Mouse (Mus musculus) left cerebral cortex, adult 18-20 months (tissue): ENCODE measurements around the gene Phf23. TPM values are rescaled to one million over a fixed set of nuclear protein-coding genes. Genes with fewer than 3 reads are reported as not detected.

Experiments used
- DNase-seq, 2 experiments: peaks; one replicate each; pipeline ENCODE4 v3.0.0; 2021 to 2022; ENCODE audit warnings: low spot score in 2 of 2, mixed read lengths in 1 of 2
- total RNA-seq, 2 experiments: library from RNA; stranded (reverse); gene quantifications; 2 replicates each; pipeline ENCODE4 v1.2.3; 2021

The Phf23 gene
- total RNA-seq, 2 experiments from 2014 or later, result 52.6 to 53.8 TPM

DNA sequence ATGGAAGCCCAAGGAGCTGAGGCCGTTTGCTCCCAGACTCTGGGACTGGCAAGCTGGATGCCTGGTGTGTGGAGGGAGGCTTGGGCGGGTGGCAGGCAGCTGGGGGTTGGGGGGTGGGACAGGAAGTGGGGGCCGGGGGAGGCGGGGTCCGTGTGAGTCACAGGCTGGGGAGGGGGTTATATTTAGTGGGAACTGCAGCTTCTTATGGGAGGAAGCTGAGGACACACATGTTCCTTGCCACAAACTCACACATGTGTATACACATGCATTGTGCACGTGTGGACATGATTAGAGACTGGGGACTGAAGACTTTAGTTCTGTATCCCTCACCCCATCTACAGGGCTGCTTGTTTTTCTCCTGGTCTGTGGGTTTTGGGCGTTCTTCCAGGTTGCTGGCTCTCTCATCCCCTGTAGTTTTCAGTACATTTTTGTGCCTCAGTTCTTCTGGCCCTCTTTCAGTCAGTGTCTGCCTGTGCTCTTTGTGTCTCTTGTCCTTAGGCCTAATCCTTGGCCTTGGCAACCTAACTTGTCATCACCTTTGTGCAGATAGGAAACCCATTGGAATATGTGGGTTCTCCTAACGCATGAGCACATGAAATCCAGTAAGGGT lies 24.6 kb downstream of the Phf23 start:
- DNase-seq, result peak in 1 of 2 experiments; percentile 44

DNA sequence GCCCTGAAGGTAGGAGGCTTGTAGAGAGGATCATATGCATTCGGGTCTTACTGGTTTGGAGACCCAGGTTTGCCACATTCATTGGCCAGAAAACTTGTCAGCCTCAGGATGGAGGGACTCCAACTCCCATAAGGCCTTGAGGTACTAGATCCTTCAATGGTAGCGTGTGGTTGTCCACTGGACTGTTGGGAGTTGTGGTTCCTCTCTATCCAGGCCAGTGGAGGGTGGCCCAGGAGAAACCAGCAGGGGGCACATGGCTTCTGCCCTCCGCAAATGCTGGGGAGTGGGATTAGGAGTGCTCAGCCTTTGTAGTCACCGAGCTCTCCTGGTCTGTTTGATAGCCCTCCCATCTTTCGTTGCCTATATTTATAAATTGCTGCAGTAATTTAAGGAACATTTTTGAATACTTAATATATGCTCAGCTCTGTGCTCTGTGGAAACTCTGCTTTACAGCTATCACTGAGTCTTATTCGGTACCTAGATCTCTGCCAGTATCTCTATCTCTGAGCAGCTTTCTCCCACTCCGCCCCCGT lies 25.2 kb downstream of the Phf23 start:
- DNase-seq, result peak; percentile 69 to 74

DNA sequence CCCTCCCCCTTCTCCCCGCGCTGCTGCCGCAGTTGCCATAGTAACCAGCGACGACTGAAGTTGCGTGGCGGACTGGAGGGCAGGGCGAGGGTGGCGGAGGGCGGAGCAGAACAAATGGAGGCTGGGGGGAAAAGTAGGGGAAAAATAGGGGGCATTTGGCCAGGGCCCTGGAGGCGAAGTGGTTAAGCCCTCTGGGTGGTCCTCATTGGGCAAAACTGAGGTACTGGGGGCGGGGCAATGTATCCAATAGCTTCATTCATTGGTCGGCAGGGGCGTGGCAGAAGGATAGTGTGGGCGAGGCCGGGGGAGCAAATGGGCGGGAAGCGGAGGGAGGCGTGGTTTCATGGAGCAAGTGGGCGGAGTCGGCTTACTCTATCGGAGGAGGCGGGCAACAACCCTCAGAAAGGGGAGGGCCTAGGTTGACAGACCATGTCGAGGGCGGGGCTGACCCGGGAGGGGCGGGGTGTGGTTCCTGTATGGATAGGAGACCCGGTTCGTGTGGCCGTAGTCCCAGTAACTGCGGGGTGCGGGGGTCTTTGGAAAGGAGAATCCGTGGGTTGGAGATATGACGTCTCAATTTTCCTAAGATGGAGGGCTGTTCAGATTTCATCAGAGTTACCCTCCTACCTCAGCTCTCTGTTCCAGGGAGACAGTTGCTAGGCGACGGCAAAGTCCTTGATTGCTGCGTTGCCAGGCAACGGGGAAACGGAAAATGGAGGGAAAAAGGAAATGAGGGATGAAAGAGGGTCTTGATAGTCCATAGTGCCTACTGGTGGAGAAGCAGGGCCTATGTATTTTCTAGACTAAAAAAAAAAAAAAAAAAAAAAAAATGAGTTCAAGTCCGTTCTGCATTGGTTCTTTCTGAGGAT lies 25.9 kb downstream of the Phf23 start:
- peak; percentile 94 to 95 for DNase-seq

DNA sequence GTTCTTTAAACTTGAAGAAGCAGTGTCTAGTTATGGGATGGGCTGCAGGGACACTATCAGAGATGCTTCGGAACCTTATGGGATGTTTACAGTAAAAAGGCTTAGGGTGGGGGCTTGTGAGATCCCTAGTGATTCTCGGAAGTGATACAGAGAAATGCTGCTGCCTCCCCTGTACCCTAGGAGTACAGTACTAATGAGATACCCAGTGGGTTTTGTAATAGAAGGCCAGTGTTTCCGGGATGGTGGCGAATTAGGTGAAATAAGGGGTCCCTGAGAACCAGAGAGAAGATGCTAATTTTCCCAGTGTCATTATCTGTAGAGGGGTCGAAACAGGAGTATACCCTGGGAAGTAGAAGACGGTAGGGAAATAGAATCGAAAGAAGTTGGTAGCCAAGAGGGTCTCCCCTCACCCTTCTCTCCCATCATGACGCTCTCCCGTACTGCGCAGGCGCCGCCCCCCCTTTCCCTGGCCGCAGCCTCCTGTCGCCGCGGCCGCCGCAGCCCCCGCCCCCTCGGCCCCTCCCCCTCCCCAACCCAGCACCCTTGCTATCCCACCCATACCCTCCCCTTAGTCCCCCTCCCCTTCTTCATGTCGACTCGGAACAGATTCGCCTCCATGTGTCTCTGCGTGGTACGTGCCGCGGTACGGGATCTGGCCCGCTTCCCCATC lies 28.0 kb downstream of the Phf23 start:
- peak in 1 of 2 experiments; percentile 58 for DNase-seq

DNA sequence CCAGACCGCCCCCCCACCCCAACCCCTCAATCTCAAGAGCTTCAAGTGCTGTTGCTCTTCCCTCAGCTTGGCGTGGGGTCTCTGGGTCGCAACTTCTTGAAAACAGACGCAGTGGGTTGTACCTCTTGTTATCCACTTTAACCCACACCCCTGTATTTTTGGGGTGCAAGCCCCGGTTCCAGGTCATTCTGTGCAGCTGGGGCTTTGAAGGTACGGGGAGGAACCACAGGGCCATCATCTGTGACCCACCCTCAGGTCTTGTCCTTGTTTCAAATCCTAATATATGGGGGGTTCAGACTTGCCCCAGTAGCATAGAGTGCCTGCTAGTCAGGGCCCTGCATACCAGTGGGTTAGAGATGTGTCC lies 28.6 kb downstream of the Phf23 start:
- no peak for DNase-seq

DNA sequence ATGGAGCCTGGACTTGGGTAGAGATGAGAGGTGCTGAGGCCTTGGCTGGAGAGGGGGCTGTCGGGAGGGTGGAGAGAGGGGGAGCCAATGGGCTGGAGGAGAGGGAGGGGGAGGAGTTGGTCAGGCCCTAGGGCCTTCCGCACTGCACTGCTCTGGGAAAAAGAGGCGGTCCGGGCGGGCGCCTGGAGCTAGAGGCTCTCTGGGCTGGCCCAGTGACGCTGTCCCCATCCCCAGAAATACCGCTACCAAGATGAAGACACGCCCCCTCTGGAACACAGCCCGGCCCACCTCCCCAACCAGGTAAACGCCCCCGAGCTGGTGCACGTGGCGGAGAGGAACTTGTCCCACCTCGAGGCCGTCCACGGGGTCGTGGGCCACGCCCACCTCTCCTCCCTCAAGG lies 31.1 kb downstream of the Phf23 start:
- no peak for DNase-seq

DNA sequence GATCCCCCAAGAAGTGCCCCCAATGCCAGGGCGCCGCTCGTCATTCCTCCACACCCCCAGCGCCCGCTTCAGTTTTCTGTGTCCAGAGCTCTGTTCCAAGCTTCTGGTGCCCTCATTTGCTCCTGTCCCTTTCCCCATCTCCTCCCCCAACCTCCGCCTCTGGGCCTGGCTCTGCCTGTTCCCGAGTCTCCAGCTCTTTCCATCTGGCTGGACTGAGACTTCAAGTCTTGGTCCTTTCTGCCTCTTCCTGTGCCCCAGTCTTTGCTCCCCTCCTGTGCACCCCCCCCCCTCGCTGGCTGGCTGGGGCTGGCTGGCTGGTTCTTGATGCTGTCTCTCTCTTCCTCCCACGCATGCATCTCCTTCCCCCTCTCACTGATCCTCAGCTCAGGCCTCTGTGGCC lies 31.8 kb downstream of the Phf23 start:
- peak; percentile 42 to 61 for DNase-seq

DNA sequence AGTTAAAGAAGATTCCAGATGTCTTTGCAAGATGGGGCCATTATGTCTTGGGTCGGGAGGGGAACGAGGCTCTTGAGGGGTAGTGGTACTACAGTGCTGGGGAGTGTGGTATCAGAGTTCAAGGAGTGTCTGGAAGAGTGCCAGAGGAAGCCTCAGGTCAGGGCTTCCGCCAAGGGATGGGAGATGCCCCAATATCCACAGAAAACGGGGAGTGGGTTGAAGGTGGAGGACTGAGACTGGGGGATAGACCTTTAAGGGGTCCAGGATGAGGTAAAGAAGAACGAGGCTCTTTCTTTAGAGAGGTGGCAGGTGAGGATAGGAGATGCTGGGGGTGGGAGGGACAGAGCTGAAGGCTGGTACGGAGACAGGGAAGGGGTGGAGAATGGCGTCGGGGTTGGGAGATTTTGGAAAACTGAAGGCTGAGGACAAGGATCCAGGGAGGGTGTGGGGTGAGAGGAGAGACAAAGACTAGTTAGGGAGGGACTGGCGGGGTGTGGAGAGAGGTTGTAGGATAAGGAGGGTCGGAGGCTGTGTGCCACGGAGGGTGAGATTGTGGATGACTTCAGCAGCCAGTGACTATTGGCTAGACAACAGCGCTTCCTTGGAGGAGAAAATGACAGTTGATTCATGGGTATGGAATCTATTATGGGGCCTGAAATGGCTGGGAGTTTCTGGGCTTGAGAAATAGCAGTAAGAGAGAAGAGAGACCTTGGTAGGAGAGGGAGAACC lies 33.0 kb downstream of the Phf23 start:
- DNase-seq, result no peak

DNA sequence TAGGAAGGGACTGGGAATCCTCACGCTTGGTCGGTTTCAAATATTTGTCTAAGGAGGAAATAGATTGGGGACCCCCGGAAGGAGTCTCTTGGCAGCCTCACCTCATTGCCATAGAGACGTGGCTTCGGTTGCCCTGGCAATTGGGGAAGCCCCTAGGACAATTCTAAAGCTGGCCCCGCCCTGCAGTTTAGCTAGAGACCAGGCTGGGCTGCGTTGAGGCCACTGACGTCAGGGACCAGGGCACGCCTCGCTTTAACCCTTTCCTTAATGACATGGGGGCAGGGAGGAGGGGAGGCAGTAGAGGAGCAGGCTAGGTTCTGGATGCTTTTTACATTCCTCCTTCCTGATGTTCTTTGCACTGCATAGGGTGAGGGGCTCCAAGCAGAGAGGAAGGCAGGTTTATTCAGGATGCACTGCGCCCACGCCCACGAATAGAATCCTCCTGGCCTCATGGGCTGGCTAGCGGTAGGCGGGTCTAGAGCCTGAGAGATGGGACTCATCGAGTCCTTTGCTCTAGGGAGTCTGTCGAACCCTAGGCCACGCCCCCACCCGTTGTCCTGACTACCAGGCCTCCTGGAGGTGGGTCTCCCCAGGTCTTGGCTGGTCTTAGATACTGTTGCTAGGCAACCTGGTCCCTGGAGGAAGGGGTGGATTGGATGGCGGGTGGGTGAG lies 33.7 kb downstream of the Phf23 start:
- peak; percentile 76 to 87 for DNase-seq

DNA sequence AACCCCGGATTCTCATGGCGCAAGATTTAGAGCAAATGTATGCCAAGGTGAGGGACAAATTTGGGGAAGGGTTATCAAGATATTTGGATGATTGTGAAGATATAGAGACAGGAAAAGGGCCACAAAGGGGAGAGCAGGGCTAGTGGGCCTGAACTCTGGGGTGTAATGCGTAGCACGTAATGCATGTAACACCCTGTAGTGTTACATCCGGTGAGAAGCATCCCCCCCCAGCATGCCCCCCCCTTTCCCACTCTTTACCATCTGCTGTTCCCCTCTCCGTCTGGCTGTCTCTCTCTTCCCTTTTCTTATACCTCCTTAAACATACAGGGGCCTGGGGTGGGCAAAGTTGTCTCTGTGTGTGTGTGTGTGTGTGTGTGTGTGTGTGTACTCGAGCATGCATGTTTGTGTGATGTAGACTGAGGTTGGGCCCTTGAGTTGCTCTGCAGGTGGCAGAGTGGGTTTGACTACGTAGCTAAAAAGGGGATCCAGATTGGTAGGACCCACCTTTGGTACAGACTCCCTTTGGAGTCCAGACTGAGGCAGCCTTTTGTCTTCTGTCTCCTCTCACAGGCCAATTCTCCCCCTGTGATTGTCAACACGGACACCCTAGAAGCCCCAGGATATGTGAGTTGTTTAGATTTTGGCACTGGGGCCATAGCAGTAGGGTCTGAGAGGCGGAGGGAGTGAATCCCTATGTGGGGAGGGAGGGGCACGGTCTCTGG lies 34.4 kb downstream of the Phf23 start:
- DNase-seq, result no peak

DNA sequence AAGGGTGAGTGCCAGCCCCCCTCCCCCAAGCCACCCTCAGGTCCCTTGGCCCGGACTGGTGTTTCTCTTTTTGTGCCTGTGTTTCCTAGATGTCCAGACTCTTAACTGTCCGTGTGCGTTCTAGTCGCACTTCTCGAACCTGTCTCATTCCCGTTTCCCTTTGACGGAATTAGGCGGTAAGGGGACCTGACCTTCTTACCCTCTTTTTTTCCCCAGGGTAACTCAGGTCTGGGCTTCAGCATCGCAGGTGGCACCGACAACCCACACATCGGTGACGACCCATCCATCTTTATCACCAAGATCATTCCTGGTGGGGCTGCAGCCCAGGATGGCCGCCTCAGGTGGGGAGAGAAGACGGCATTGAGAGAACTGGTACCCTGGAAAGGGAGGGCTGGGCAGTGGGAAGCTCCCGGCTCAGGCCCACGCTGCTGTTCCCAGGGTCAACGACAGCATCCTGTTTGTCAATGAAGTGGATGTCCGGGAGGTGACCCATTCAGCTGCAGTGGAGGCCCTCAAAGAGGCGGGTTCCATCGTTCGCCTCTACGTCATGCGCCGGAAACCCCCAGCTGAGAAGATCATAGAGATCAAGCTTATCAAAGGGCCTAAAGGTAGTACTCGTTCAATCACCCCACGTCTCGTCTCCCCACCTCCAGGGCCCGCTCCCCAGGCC lies 35.2 kb downstream of the Phf23 start:
- no peak for DNase-seq

DNA sequence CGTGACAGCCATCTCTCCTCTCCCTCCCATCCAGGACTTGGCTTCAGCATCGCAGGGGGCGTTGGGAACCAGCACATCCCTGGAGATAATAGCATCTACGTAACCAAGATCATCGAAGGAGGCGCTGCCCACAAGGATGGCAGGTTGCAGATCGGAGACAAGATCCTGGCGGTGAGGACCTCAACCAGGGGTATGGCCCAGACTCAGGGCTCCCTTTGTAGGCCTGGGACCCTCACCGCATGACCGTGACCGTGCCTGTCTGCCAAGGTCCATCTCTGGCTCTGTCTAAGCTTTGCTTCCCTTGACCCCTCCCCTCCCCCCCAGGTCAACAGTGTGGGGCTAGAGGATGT lies 35.7 kb downstream of the Phf23 start:
- no peak for DNase-seq

DNA sequence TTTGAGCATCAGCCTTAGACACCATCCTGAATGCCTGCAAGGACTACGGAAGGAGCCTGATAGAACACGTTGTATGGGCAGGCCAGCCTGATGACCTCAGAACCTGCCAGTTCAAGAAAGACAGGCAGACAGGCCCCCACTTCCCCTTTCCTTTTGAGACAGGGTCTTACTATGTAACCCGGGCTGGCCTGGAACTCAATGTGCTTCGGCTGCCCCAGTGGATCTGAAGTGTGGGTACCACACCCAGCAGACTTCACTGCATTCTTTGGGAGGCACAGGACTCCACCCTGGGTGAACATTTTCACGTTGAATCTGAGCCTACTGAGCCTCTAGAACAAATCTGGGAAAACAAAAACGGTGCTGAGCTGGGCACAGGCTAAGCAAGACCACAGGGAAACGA lies 42.6 kb downstream of the Phf23 start:
- DNase-seq, result no peak

DNA sequence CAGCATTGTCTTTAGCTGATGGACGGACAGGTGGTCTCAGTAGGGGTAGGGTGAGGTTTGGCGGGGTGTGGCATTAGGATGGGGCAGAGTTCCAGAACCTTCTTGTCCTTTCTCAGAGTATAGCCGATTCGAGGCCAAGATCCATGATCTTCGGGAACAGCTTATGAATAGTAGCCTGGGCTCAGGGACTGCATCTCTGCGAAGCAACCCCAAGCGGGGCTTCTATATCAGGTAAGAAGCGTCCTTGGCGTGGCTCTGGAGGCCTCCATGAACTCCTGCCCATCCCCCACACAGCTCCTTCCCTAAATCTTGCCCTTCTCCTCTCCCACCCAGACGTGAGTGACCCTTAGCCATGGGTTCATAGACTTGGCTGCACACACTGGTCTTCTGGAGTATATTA lies 44.1 kb downstream of the Phf23 start:
- no peak for DNase-seq

DNA sequence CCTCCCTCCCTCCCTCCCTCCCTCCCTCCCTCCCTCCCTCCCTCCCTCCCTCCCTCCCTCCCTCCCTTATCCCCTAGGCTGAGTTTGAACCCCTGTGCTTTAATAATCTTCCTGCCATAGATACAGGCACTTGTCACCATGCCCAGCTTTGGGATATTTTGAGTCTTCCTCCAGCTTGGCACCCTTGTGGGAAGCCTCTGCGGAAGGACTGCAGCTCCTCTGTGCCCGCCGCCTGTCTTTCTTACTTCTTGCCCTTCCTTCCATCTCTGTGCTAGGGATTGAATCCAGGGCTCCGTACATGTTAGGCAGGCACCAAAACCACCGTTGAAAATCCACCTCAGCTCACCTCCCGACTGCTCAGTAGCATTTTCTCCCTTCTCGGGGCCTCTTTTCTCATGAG lies 44.6 kb downstream of the Phf23 start:
- no peak for DNase-seq

DNA sequence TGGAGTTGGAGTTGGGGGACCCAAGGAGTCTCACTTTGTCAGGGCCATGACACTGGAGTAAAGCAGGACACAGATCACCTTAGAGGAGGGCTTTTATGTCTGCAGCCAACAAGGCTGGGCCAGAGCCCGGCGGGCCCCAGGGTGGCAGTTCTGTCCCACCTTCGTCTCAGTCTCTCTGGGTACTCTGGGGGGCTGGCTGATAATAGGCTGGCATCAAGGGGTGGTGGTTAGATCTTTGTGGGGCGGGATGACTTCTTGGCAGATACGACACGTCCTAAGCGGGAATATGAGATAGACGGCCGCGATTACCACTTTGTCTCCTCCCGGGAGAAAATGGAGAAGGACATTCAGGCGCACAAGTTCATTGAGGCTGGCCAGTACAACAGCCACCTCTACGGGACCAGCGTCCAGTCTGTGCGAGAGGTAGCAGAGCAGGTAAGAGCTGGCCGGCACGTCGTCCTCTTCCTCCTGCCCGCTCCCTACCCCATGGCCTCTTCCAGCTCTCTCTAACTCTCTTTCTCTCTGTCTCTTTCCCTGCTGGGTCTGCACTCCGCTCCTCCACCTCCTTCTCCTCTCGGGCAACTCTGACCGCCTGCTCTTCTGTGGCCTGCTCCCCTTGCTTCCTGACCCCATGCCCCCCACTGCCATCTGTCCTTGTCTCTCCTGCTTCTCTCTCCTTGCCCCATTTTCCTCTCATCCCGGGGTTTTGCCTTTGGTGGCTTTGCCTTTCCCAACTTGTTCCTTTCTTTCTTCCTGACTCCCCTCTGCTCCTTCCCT lies 46.9 kb downstream of the Phf23 start:
- no peak for DNase-seq

DNA sequence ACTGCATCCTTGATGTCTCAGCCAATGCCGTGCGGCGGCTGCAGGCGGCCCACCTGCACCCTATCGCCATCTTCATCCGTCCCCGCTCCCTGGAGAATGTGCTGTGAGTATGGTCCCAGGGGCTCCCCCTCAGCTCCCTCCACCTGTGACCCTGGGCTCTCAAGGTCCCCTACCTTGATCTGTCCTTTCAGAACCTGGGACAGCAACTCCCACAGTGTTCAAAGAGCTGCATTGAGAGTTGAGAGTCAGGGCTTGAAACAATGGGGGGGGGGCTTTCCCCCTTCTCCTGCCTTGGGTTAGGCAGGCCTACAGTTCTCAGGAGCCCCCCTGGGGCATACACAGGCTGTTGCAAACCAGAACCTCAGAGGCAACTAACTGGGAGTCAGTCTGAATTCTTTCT lies 48.1 kb downstream of the Phf23 start:
- peak in 1 of 2 experiments; percentile 3 for DNase-seq

DNA sequence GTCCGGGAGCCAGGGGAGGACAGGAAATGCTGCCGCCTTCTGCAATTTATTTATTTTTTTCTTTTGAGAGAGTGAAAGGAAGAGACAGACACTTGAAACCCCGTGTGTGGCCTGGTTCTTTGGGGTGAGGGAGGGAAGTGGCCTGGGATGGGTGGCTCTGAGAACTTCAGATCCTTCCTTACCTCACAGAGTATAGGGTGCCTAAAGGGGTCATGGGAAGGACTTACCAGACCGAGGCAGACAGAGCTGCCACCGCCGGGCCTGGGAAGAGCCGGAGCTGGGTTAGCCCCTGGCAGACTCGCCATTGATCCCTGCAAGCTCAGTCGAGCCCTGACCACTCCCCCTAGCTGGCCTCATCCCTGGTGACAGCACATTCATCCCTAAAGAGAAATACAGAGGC lies 49.9 kb downstream of the Phf23 start:
- peak in 1 of 2 experiments; percentile 1 for DNase-seq

DNA sequence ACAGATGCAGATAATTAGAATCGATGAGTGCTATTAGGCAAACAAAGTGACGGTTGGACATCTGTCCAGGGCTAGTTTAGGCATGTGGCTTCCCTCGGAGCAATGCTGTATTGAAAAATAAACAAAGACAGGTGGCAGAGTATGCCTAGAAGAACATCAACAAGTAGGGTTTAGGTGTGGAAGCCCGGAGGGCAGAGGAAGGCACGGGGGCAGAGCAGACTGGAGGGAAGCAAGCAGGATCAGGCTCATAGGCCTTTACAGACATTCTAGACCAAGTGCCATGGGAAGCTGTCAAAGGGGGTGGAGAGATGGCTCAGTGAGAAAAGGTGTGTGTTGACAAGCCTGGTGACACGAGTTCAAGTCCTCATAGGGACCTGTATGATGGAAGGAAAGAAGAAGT lies 53.8 kb downstream of the Phf23 start:
- no peak for DNase-seq
